Mouse (Mus musculus) limb, embryonic 12.5 days (tissue): ENCODE data around the gene Fam81a. TPM values are rescaled to one million over a fixed set of nuclear protein-coding genes. Genes with fewer than 3 reads are reported as not detected.
A peak's percentile ranks its signal among the peaks of the same experiment; 100 is the strongest.

Experiments
- ATAC-seq: fragments of 200-750 bp; cut with Nextera tagmentation; 2 replicates; pipeline ENCODE4 v1.8.0; 2017; ENCODE audit warnings: low read depth, moderate TSS enrichment; ENCODE audit not compliant: insufficient number of reproducible peaks, insufficient read depth, low FRiP score, low TSS enrichment
- H3K27ac ChIP-seq: fragments of 300-500 bp; sonication (generic); 2 replicates; pipeline ENCODE4 v1.5.1; 2016; ENCODE audit warnings: mild to moderate bottlenecking, moderate library complexity
- H3K27me3 ChIP-seq: fragments of 300-500 bp; sonication (generic); 2 replicates; pipeline ENCODE4 v1.6.1; 2016; ENCODE audit warnings: mild to moderate bottlenecking, moderate library complexity
- H3K36me3 ChIP-seq: fragments of 300-500 bp; sonication (generic); 2 replicates; pipeline ENCODE4 v1.6.1; 2016; ENCODE audit warnings: mild to moderate bottlenecking, moderate library complexity
- H3K4me1 ChIP-seq: fragments of 300-500 bp; sonication (generic); replicated peaks from 2 replicates; pipeline ENCODE4 v1.6.1; 2016
- H3K4me2 ChIP-seq: fragments of 300-500 bp; sonication (generic); 2 replicates; pipeline ENCODE4 v1.6.1; 2016; ENCODE audit warnings: mild to moderate bottlenecking, moderate library complexity
- H3K4me3 ChIP-seq: fragments of 300-500 bp; sonication (generic); replicated peaks from 2 replicates; pipeline ENCODE4 v1.5.1; 2016; ENCODE audit warnings: mild to moderate bottlenecking
- H3K9ac ChIP-seq: fragments of 300-500 bp; sonication (generic); replicated peaks from 2 replicates; pipeline ENCODE4 v1.6.1; 2016; ENCODE audit warnings: mild to moderate bottlenecking, moderate library complexity
- H3K9me3 ChIP-seq: fragments of 300-500 bp; sonication (generic); 2 replicates; pipeline ENCODE4 v1.6.1; 2016; ENCODE audit warnings: mild to moderate bottlenecking, moderate library complexity
- WGBS: fragments of 180-500 bp; shearing (Covaris S2); methylation state at CpG from one replicate; pipeline ENCODE4 v1.1.7; 2016; 5-methylcytosine and 5-hydroxymethylcytosine counted together
- polyA plus RNA-seq: library from polyadenylated mRNA; unstranded; fragments of >200 nt; fragmentation: Nextera tagmentation; extraction: Ambion mirVana; gene quantifications from 2 replicates; pipeline ENCODE4 v1.2.1, GENCODE M21; 2016

Fam81a gene
- 1.7 and 2.4 TPM in 2 replicates for polyA plus RNA-seq

DNA sequence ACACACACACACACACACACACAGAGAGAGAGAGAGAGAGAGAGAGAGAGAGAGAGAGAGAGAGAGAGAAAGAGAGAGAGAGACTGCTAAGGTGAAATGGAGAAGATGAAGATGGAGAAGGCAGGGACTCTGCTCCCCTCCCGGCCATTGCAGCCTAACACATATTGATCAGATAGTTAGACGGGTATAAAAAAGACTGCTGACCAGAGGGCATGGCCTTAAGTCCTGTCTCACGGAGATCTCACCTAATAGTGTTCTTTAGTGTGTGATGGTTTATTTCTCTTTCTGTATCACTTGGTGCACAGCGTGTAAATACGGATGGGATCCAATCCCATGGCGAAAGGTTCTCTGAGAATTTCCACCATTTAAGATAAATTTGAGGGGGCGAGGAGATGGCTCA, at the start of gene Fam81a:
Gene Fam81a (minus strand): TSS at position 101 of the 400 bp plus-strand sequence.
- Histone ChIP-seq H3K9me3 (no peaks in the 10 kb centered on the region), H3K4me1 (peaks cover 28% of the 10 kb centered on the region), H3K4me3 (peak within 1 kb of the TSS; percentile 66), H3K4me2 (peak within 1 kb of the TSS; percentile 99), H3K27me3 (peaks cover 44% of the 10 kb centered on the region), H3K9ac (peak within 1 kb of the TSS; percentile 56), H3K36me3 (no peaks in the 10 kb centered on the region), H3K27ac (no peak within 1 kb of the TSS)
- no peak for ATAC-seq
- 74% methylated on average over 7 of the region's 7 CpGs for WGBS

DNA sequence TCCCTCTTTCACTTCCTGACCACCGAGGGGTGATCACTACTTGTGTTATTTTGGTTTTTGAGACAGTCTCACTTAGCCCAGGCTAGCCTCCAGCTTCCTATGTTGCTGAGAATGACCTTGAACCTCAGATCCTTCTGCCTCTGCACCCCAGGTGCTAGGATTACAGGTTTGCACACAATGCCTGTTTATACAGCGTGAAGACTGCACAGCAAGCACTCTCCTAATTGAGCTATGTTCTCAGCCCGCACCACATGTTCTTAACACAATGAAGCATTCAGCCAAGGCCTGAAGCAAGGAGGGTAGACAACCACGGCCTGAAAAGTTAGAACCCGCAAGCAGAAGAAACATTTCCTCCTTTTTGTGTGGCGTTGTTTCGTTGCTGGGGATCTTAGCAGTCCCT, 40.3 kb upstream of the Fam81a start:
- ATAC-seq = no peak; the same call in 1 of the 2 replicates
- peaks cover 13% of the 10 kb centered on the region; the same call in 1 of the 2 replicates for H3K4me1 ChIP-seq
- no peaks in the 10 kb centered on the region for H3K27me3 ChIP-seq
- 0 out of 2 replicates have a peak overlapping the region, but pooled peaks have one; percentile 35 for H3K27ac ChIP-seq
- 51% methylated on average over 7 of the region's 7 CpGs for WGBS
- H3K4me2 ChIP-seq = no peak overlapping the region
- H3K9me3 ChIP-seq = no peaks in the 10 kb centered on the region
- no peak overlapping the region for H3K9ac ChIP-seq
- no peaks in the 10 kb centered on the region for H3K36me3 ChIP-seq
- H3K4me3 ChIP-seq = no peak overlapping the region

DNA sequence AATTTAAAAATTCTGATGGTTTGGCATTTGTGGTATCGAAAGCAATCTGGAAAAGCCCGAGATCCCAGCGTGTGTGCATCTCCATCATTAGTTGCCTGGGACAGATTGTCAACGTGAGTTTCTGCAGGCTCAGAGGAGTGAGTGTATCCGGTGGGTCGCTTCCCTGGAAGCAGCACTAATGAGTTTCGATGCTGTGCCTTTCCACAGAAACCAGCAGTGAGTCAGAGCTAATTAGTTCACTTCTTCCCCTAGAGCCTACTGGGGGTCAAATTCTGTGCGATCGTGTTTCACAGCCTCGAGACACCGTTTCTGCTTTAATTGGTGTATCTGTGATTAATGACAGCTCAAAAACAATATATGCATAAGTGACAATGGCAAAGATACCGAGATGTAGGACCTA, 39.4 kb upstream of the Fam81a start:
- Histone ChIP-seq H3K9ac (no peak overlapping the region), H3K9me3 (no peaks in the 10 kb centered on the region), H3K4me1 (peaks cover 13% of the 10 kb centered on the region; the same call in 1 of the 2 replicates), H3K36me3 (no peaks in the 10 kb centered on the region), H3K27ac (no peak overlapping the region), H3K4me2 (no peak overlapping the region), H3K27me3 (no peaks in the 10 kb centered on the region), H3K4me3 (no peak overlapping the region)
- ATAC-seq = no peak
- 35% methylated on average over 12 of the region's 12 CpGs for WGBS

DNA sequence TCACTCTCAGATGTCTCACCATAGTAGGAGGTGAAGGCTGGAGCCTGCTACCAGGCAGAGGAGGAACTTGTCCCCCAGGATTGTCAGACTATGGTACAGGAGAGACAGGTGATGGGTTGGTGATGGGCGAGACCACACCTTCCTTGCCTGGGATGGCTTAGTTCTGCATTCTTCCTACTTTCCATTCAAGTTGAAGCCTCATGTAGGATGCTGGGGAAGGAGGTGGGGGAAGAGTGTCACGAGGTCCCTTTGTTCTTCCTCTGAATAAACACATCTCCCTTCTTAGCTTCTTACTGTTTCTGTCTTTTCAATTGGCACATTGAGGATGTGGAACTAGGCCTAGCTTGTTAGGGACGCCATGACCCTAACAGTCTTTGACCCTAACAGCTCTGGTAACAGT, 33.9 kb upstream of the Fam81a start:
- Histone ChIP-seq H3K4me2 (no peak overlapping the region), H3K9me3 (no peaks in the 10 kb centered on the region), H3K27ac (no peak overlapping the region), H3K4me1 (peaks cover 15% of the 10 kb centered on the region), H3K9ac (no peak overlapping the region), H3K4me3 (no peak overlapping the region), H3K36me3 (no peaks in the 10 kb centered on the region), H3K27me3 (no peaks in the 10 kb centered on the region)
- 75% methylated on average over 3 of the region's 3 CpGs for WGBS
- no peak for ATAC-seq

DNA sequence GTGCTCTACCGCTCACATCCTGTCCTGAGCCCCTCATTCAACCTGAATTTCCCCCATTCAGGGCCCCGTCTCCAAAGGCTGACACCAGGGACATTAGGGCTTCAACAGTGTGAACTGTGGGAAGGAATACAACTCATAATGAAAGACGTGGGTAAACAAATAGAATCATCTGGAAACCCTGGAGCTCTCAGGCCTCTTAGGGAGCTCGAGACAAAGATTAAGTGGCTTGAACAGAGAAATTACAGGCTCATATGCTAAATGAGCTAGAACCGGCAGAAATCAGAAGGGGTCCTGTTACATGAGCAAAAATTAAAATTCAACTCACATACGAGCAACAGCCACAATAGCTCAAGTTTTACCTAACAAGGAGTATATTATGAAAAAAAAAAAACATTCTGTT, 32.5 kb upstream of the Fam81a start:
- H3K4me3 ChIP-seq = no peak overlapping the region
- no peak for ATAC-seq
- H3K27me3 ChIP-seq = no peaks in the 10 kb centered on the region
- no peak overlapping the region for H3K9ac ChIP-seq
- H3K9me3 ChIP-seq = no peaks in the 10 kb centered on the region
- H3K36me3 ChIP-seq = no peaks in the 10 kb centered on the region
- 43% methylated on average over 6 of the region's 6 CpGs for WGBS
- H3K4me2 ChIP-seq = no peak overlapping the region
- peaks cover 10% of the 10 kb centered on the region for H3K4me1 ChIP-seq
- H3K27ac ChIP-seq = 0 out of 2 replicates have a peak overlapping the region, but pooled peaks have one; percentile 41

DNA sequence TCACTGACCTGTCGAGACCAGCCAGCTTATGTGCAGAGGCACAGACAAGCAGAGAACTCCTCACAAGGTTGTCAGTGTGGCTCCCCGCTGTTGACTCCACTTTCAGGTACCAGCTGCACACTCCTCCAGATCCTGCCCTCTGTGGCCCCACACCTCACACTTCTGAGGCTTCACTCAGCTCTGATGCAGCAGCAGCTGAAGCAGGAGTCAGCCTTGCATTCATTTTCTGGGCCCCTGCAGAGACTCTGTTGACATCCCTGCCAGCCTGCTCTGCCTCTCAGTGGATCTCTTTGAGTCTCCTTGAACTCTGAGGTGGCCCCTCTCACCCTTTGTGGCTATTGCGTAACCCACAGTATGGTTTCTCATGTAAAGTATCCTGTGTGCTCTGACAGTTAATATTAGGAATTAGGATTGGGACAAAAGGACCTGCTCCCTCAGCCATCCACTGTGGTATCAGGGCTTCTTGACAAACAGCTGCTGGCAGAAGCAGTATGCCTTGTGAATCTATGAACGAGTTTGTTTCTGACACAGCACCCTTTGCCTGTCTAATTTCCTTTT, 32.0 kb upstream of the Fam81a start:
- Histone ChIP-seq H3K4me3 (no peak overlapping the region), H3K27me3 (no peaks in the 10 kb centered on the region), H3K9me3 (no peaks in the 10 kb centered on the region), H3K4me1 (peaks cover 10% of the 10 kb centered on the region), H3K9ac (no peak overlapping the region), H3K4me2 (no peak overlapping the region), H3K27ac (0 out of 2 replicates have a peak overlapping the region, but pooled peaks have one; percentile 41), H3K36me3 (no peaks in the 10 kb centered on the region)
- 55% methylated on average over 4 of the region's 4 CpGs for WGBS
- no peak for ATAC-seq

DNA sequence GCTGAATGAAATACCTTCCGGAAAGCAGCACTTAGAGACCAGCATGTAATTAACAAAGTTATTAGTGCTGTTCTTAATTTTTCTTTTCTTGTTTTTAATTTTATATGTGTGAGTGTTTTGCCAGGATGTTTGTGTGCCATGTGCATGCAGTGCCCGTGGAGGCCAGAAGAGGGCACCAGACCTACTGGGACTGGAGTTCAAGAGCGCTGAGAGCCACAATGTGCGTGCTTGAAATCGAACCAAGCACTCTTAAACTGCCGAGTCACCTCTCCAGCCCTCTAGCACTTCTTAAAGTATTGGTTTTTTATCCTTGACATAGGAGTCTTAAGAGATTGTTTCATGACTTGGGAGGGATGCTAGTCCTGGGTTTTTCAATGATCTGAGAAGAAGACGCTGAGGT, 26.6 kb upstream of the Fam81a start:
- no peak for ATAC-seq
- WGBS = 82% methylated on average over 7 of the region's 7 CpGs

DNA sequence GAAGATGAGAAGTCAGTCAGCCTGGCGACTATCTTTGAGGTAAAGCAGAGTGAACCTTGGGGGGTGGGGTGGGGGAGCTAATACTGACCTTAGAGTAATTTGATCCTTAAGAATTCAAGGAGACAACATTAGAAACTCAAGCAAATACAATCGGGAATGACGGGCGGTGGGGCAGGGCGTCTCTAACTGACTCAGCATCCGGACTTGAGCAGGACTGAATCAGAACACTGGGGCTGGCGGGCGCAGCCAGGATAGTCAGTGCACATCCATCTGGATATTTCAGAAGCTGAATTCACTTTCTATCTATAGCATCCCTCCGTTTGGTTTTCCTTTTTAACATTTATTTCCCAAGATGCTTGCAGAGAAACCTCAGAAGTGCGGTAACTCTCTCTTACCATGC, 17.7 kb upstream of the Fam81a start:
- Histone ChIP-seq H3K9ac (no peak overlapping the region), H3K4me3 (no peak overlapping the region), H3K27ac (no peak overlapping the region), H3K9me3 (no peaks in the 10 kb centered on the region), H3K4me1 (no peaks in the 10 kb centered on the region), H3K27me3 (no peaks in the 10 kb centered on the region), H3K36me3 (no peaks in the 10 kb centered on the region), H3K4me2 (no peak overlapping the region)
- ATAC-seq = no peak
- WGBS = 75% methylated on average over 10 of the region's 10 CpGs

More for the DNA sequence above, 26.6 kb upstream of the Fam81a start:
- H3K4me1 ChIP-seq = no peaks in the 10 kb centered on the region
- no peak overlapping the region for H3K27ac ChIP-seq
- no peak overlapping the region for H3K9ac ChIP-seq
- H3K36me3 ChIP-seq = no peaks in the 10 kb centered on the region
- H3K27me3 ChIP-seq = no peaks in the 10 kb centered on the region
- no peak overlapping the region for H3K4me2 ChIP-seq
- peaks cover 3% of the 10 kb centered on the region; the same call in 1 of the 2 replicates for H3K9me3 ChIP-seq
- no peak overlapping the region for H3K4me3 ChIP-seq

DNA sequence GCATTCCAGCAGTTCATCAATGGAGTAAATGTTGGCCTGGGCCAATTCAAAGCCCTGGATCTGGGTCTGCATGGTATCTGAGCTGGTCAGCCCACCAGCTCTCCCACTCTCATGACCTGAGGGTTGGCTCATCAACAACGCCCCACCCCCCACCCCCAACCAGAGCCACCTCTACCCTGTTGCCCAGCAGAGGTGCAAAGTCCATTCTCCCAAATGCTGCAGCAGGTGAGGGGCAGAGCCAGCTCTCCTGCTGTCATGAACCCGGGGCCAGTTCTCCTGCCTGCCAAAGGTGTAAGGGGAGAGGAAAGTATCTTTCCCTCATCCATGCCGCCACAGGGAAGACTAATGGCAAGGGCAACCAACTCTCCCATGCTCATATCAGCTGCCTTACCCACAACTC, 5.3 kb upstream of the Fam81a start:
- Histone ChIP-seq H3K27me3 (peaks cover 15% of the 10 kb centered on the region), H3K4me3 (no peak overlapping the region), H3K36me3 (no peaks in the 10 kb centered on the region), H3K9ac (no peak overlapping the region), H3K4me2 (no peak overlapping the region), H3K4me1 (no peaks in the 10 kb centered on the region), H3K27ac (no peak overlapping the region), H3K9me3 (no peaks in the 10 kb centered on the region)
- no peak for ATAC-seq
- WGBS = 70% methylated on average over 3 of the region's 3 CpGs

DNA sequence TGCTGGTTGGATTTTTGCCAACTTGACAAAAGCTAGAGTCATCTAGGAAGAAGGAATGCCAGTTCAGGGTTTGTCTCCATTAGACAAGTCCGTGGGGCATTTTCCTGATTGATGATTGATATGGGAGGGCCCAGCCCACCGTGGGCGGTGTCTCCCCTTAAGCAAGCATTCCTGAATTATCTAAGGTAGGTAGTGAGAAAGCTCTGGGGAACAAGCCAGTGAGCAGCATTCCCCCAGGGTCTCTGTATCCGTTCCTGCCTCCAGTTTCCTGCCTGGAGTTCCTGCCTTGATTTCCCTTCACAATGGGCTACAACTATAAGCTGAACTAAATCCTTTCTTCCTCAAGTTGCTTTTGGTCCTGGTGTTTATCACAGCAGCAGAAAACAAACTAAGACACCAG, 3.1 kb upstream of the Fam81a start:
- no peak for ATAC-seq
- Histone ChIP-seq H3K4me3 (no peak overlapping the region), H3K36me3 (no peaks in the 10 kb centered on the region), H3K4me1 (peaks cover 15% of the 10 kb centered on the region), H3K9me3 (no peaks in the 10 kb centered on the region), H3K9ac (no peak overlapping the region), H3K27ac (no peak overlapping the region), H3K27me3 (peaks cover 34% of the 10 kb centered on the region), H3K4me2 (no peak overlapping the region)
- 80% methylated on average over 4 of the region's 4 CpGs for WGBS

DNA sequence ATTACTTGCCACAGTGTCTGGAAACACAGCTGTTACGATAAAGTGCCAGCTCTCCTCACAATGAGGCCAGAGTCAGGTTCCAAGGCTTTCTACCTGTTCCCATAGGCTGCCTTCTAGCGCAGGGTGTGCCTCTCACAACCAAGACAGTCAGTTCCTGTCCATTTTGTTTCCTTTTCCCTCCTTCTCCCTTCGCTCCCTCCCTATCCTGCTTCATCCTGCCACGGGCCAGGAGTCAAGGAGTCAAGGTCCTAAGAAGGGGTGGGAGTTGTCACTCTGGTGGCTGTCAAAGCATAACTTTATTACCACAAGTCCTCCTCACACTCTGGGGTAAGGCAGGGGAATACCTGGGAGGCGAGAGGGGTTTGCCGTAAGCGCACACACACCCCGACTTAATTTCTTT, 966 bp upstream of the Fam81a start:
- 65% methylated on average over 8 of the region's 8 CpGs for WGBS
- no peak overlapping the region for H3K9ac ChIP-seq
- ATAC-seq = no peak
- peaks cover 28% of the 10 kb centered on the region for H3K4me1 ChIP-seq
- H3K36me3 ChIP-seq = no peaks in the 10 kb centered on the region
- H3K27ac ChIP-seq = no peak overlapping the region
- no peak overlapping the region for H3K4me2 ChIP-seq
- peaks cover 47% of the 10 kb centered on the region for H3K27me3 ChIP-seq
- H3K4me3 ChIP-seq = no peak overlapping the region
- H3K9me3 ChIP-seq = no peaks in the 10 kb centered on the region

DNA sequence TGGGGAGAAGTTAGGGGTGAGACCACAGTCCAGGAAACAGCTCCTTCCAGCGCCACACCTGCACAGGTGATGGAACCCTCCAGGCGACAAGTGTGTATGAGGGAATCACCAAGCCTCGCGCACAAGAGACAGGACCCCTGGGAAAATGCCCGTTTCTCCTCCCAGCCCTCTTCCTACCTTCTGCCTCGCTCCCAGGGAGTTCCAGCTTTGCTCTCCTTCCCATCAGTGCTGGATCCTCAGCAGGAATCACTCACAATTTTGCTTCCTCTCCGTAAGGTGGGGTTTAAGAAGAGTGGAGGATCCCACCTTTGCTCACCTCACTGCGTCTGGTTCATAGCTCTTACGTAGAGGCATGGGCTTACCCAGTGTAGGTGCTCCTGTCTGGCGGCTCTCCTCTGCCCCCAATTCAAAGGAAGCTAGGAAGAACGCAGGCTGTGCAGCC, 454 bp downstream of the Fam81a start:
- no peak for ATAC-seq
- Histone ChIP-seq H3K4me1 (peaks cover 28% of the 10 kb centered on the region), H3K9me3 (no peaks in the 10 kb centered on the region), H3K4me3 (peak overlapping the region; percentile 66), H3K4me2 (peak overlapping the region; percentile 99), H3K27me3 (peaks cover 44% of the 10 kb centered on the region), H3K9ac (0 out of 2 replicates have a peak overlapping the region, but pooled peaks have one; percentile 56), H3K36me3 (no peaks in the 10 kb centered on the region), H3K27ac (no peak overlapping the region)
- WGBS = 6% methylated on average over 11 of the region's 11 CpGs
